Mouse (Mus musculus): ENCODE data around the gene 4931406P16Rik. TPM values are rescaled to one million over a fixed set of nuclear protein-coding genes. Genes with fewer than 3 reads are reported as not detected.

4931406P16Rik gene
- total RNA-seq, 2 experiments from 2014 or later: 54.7 to 57.1 TPM

- peak in 1 of 2 experiments; percentile 44 for DNase-seq (ENCODE audit: low spot score in 2 of 2)
These were observed 4.6 kb upstream of the 4931406P16Rik start for GRCm38 (mm10) chr7:34317901-34318476.

GRCm38 (mm10) chr7:34312786-34313442, 437 bp downstream of the 4931406P16Rik start:
- peak in 1 of 2 experiments; percentile 60 for DNase-seq (ENCODE audit: low spot score in 2 of 2)

GRCm38 (mm10) chr7:34309186-34309764, 4.1 kb downstream of the 4931406P16Rik start:
- DNase-seq (ENCODE audit: low spot score in 2 of 2): no peak

- DNase-seq (ENCODE audit: low spot score in 2 of 2): no peak
These were observed 4.8 kb downstream of the 4931406P16Rik start for GRCm38 (mm10) chr7:34308586-34308985.

- DNase-seq (ENCODE audit: low spot score in 2 of 2): peak in 1 of 2 experiments; percentile 37
These were observed 7.9 kb downstream of the 4931406P16Rik start for GRCm38 (mm10) chr7:34305454-34305853.

- DNase-seq (ENCODE audit: low spot score in 2 of 2): no peak
These were observed 10.7 kb downstream of the 4931406P16Rik start for GRCm38 (mm10) chr7:34302651-34303050.

GRCm38 (mm10) chr7:34301952-34302351, 11.4 kb downstream of the 4931406P16Rik start:
- no peak for DNase-seq (ENCODE audit: low spot score in 2 of 2)

GRCm38 (mm10) chr7:34298818-34299217, 14.5 kb downstream of the 4931406P16Rik start:
- DNase-seq (ENCODE audit: low spot score in 2 of 2): no peak

GRCm38 (mm10) chr7:34296124-34296523, 17.2 kb downstream of the 4931406P16Rik start:
- DNase-seq (ENCODE audit: low spot score in 2 of 2): no peak

GRCm38 (mm10) chr7:34292633-34293032, 20.7 kb downstream of the 4931406P16Rik start:
- no peak for DNase-seq (ENCODE audit: low spot score in 2 of 2)

- DNase-seq (ENCODE audit: low spot score in 2 of 2): no peak
These were observed 22.1 kb downstream of the 4931406P16Rik start for GRCm38 (mm10) chr7:34291265-34291664.

GRCm38 (mm10) chr7:34290450-34291151, 22.8 kb downstream of the 4931406P16Rik start:
- no peak for DNase-seq (ENCODE audit: low spot score in 2 of 2)

- no peak for DNase-seq (ENCODE audit: low spot score in 2 of 2)
These were observed 35.7 kb downstream of the 4931406P16Rik start for GRCm38 (mm10) chr7:34277656-34278055.

GRCm38 (mm10) chr7:34276066-34276465, 37.3 kb downstream of the 4931406P16Rik start:
- DNase-seq (ENCODE audit: low spot score in 2 of 2): no peak

GRCm38 (mm10) chr7:34272465-34272864, 40.9 kb downstream of the 4931406P16Rik start:
- DNase-seq (ENCODE audit: low spot score in 2 of 2): no peak

GRCm38 (mm10) chr7:34268463-34268862, 44.9 kb downstream of the 4931406P16Rik start:
- no peak for DNase-seq (ENCODE audit: low spot score in 2 of 2)

GRCm38 (mm10) chr7:34266421-34266820, 46.9 kb downstream of the 4931406P16Rik start:
- DNase-seq (ENCODE audit: low spot score in 2 of 2): no peak

GRCm38 (mm10) chr7:34265876-34266346, 47.4 kb downstream of the 4931406P16Rik start:
- peak; percentile 58 to 61 for DNase-seq (ENCODE audit: low spot score in 2 of 2)

GRCm38 (mm10) chr7:34263437-34263836, 49.9 kb downstream of the 4931406P16Rik start:
- DNase-seq (ENCODE audit: low spot score in 2 of 2): no peak

- DNase-seq (ENCODE audit: low spot score in 2 of 2): no peak
These were observed 54.9 kb downstream of the 4931406P16Rik start for GRCm38 (mm10) chr7:34258407-34258806.

- DNase-seq (ENCODE audit: low spot score in 2 of 2): no peak
These were observed 56.1 kb downstream of the 4931406P16Rik start for GRCm38 (mm10) chr7:34257279-34257678.

GRCm38 (mm10) chr7:34255916-34256315, 57.4 kb downstream of the 4931406P16Rik start:
- DNase-seq (ENCODE audit: low spot score in 2 of 2): no peak
